Mouse (Mus musculus): ENCODE results near the gene Tpt1.
"Not testable (repeated sequence)": the region's sequence is repeated elsewhere in the genome, so short reads cannot be mapped to it uniquely, and the experiment has no call there.

The Tpt1 gene

DNA sequence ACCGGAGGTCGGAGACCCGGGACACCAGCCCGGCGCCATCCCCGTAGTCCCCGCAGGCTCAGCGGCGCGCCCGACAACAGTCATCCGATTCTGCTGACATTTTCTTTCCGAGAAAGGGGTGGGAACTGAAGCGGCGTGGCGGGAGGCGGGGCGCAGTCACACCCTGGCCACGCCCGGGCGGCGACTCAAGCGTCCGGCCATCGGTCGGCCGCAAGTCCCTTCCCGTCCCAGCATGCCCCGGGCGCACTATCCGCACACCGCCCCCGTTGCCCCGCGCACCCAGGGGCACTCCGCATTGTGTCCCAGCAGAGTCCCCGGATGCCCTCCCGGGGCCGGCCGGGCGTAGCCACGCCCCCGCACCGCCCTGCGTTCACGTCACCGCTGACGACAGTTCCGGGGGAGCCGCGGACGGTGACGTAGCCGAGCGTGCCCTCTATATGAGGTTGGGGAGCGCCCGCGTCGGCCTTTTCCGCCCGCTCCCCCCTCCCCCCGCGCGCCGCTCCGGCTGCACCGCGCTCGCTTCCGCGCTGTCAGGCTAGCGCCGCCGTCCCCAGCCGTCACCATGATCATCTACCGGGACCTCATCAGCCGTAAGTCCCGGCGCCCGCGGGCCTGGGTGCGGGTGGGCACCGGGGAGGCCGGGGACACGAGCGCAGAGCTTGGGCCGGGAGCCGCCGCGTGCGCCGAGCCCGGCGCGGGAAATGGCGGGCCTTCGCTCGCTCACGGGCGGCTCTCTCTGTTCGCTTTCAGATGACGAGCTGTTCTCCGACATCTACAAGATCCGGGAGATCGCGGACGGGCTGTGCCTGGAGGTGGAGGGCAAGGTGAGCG is at the start of gene Tpt1:
Gene Tpt1, plus strand, starts transcription at position 227 of the 831 bp plus-strand sequence.
- DNase-seq: peak; percentile 99

DNA sequence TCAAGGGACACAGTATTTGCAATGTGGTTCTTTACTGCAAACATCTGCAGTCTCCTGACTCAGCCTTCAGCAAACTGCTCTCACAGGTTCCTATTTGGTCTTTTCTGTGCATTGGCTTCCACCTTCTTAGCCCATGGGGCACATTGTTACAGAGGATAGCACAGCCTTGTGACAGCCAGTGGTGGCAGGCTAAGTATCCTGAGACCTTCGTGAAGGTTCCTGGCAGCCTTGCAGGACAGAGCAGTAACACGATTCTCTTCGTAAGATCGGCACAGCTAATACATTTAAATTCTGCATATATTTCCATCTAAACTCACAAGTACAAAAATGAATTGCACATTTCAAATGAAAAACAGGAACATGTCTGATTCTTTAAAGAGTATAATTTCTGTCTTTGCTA is 49.0 kb upstream of the Tpt1 start:
- DNase-seq: no peak

DNA sequence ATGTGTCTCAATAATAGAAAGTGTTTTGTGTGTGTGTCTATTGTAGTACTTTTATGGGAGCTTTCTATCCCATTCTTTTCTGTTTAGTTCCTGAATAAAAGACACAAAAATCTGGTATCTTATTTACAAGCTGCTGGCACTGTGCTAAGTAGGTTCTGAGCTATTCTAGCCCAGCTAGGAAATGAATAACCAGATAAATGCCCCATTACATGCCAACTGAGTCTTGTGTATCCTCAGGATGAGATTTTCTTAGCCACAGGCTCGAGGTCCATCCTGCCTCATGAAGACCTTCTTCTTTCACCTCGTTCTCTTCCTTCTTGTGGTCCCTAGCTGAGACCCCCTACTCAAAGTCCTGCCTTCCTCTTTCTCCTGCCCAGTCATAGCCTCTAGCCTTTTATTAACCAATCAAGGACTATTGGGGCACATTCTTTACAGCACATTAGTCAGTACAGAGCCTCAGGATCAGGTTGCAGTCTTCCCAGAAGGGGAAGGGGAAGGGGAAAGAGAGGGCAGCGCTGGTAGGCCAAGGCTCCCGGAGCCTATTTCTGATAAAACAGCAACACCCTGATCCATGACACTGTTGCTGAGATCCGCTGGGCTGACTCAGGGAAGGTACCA is 47.0 kb upstream of the Tpt1 start:
- no peak for DNase-seq

DNA sequence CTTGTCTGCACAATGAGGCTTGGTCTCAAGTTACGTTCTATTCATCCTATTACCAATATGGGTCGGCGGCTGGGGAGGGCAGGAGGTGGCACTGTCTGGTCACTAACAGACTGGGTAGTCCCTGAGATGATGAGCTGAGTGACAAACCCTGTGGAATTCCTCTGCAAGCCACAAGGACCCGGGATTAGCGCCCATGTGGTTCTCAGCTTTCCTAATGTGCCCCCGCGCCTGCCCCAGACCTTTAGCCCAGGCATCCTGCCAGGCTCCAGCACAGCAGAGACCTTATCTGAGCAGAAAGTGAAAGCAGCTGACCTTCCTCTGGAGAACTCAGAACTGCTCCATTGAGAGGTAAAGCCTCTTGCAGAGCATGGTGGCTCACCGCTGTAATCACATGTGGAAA is 37.1 kb upstream of the Tpt1 start:
- DNase-seq: no peak

DNA sequence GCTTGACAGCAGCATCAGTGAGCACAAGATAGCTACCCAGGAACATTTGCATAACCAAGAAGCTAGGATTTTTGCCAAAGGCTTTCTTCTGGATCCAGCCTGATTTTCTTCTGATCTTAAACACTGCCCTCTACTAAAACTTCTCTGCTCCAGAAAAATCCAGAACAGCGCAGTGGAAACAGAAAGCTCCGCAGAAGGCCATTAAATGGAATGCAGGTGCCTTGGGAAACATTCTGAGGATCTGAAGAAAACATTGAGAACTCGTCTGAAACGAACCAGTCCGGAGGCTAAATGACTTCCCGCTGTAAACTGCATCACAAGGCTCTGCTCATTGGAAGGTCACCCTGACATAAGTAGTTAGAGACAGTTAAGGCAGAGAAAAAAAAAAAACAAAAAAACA is 35.0 kb upstream of the Tpt1 start:
- no peak for DNase-seq

DNA sequence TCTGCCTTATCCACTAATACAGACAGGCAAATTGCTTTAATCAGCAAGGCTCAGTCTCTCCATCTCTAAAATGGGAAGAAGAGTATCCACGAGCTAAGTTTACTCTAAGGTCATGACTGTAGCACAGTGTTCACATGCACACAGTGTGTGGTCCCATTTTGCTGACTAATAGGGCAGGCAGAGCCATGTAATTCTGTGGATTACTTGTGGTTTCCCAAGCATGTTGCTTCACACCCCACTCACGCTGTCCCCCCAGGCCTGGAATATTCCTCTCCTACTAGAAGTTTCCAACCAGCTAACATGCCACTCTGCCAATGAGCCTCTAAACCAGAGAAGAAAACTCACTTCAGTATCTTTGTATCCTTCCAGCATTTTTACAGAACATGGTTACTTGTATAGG is 26.4 kb upstream of the Tpt1 start:
- DNase-seq: no peak

DNA sequence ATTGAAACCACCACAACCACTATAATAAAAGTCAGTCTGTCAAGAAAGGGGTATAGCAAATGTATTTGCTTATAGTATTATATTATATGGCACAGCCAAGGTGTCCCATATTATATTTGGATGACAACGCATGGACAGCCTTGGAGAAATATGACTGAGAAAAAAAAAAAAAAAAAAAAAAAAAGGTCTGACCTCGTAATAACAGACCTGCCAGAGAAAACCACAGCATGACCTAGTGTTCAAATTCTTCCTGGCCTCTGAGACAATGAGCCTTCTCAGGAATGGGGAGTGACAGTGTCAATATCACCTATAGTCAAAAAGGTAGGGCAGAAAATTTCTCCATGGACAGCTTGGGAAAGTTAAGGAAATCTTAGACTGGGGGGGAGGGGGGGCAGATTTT is 25.6 kb upstream of the Tpt1 start:
- DNase-seq: no peak

DNA sequence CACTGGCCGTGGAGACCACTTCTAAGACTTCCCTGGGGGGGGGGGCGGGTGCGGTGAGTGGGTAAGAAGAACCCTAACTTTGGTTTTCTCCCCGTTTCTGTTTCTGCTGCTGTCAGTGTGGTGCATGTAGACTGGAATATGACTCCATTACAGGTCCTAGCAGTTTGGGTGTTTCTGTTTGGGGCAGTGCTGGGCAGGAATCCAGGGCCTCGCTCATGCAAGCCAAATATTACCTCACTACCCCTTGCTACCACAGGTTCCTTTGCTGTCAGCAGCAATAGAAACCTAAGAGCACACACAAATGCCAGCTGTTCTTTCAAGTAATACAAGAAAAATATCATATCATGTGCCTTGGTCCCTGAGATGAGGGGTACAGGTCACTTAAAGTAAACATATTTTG is 24.9 kb upstream of the Tpt1 start:
- DNase-seq: peak; percentile 33 to 51

DNA sequence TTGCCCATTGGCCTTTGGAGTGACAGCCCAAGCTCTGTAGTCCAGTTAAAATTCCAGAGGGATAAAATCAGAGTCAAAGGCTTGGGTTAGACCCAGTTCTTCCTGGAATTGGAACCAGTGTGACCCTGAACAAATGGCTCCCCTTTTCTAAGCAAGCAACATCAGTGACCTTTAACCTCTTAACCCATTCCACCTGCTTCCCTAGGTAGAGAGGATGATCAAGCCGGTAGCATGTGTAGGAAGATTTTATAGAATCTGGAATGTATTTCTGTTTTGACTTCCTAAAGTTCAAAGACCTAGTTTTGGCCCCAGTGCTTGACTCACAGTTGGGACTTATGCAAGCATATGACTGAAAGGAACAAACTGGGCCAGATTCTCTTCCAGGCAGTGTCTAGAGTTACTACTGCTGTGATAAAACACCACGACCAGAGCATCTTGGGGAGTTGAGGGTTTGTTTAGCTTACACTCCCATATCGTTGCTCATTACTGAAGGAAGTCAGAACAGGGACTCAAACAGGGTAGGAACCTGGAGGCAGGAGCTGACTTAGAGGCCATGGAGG is 18.0 kb upstream of the Tpt1 start:
- no peak for DNase-seq

DNA sequence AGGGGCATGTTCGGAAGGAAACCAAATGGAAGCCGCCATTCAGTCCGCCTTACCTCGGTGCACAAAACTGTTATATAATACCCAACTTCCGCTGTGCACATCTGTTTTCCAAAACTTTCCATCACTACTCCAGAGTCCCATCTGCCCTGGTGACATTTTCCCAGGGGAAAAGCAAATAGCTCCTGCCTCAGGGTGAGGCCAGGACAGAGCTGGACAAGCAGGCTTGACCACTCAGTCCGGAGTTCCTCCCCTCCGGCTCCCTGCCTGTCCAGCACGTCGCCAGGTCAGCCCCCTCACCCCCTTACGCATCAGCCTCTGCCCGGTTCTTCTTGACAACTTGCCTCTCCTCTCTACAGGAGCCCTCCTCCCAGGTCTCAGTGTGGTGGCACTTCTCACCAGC is 16.7 kb upstream of the Tpt1 start:
- DNase-seq: no peak

DNA sequence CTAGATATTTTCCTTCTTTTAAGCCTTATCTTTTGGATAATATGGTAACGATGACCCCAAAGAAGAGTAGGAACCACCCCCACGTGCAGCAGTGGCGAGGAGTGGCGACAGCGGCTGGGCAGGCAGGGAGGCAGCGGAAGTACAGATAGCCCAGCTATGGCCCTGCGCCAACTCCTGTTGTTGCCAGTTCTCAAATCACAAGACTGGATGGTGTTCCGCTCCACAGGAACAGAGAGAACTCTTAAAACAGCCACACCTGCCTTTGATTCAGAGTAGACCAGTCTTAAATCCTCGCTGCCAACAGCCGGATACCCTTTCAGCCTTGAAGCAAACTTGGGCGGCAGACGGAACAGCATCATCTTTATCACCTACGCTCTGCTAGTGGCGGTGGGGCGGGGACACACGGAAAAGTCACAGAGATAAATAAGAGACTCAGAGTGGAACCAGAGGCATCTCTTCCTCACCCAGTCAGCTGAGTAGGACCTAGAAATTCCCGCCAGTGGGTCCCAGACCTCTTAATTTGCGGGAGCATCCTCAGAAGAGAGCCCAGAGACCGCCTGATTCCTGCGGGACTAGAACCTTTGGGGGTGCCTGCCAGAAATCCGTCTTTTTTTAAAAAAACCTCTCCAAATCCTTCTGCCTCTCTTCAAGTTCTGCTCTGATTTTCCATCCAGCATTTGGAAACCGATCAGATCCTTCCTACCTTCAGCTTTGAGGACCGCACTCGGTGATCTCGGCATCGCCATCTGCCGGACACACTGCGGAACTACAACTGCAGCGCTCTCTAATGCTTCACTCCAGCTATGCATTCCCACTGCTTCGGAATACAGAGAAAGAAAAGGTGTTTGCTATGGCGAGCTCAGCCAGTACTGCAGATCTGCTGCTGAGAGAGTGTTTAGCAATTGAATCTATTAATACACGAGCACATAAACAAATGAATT is 15.8 kb upstream of the Tpt1 start:
- peak; percentile 94 to 96 for DNase-seq

DNA sequence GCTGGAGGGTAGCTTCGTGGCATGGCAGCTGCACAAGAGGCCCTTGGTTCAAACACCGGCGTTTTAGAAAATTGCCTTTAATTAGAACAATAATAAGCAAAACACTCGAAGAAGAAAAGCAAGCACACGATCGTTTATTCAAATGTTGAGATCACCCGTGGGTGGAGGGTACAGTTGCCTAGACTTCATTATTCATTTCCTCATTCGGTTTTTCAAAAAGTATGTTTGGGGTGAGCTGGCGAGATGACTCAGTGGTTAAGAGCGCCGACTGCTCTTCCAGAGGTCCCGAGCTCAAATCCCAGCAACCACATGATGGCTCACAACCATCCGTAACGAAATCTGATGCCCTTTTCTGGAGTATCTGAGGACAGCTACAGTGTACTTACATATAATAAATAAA is 15.1 kb upstream of the Tpt1 start:
- DNase-seq: not testable (repeated sequence)

DNA sequence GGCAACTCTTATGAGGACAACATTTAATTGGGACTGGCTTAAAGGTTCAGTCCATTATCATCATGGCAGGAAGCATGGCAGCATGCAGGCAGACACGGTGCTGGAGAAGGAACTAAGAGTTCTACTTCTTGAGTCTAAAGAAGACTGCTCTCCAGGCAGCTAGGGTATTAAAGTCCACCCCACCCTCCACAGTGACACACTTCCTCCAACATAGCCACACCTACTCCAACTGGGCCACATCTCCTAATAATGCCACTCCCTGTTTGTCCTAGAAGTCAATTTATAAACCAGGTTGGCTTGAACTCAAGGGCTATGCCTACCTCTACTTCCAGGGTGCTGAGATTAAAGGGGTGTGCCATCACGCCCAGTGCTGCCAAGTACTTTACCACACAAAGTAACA is 12.9 kb upstream of the Tpt1 start:
- no peak for DNase-seq

DNA sequence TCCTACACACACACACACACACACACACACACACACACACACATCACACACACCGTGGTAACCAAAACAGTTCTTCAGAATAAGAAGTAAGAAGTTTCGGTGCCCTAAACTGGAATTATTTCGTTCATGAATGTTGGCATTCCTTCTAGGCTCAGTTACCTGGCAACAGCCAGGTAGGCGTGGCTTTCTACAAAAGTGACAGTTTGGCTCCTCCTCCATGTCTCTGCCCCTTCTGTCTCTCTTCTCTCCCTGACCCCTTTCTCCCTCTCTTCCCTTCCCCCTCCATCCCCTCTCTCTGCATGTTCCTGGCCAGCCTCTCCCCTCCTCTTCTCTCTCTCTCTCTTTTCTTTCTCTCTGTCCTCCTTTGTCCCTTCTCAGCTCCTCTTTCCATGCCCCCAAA is 11.9 kb upstream of the Tpt1 start:
- no peak for DNase-seq

DNA sequence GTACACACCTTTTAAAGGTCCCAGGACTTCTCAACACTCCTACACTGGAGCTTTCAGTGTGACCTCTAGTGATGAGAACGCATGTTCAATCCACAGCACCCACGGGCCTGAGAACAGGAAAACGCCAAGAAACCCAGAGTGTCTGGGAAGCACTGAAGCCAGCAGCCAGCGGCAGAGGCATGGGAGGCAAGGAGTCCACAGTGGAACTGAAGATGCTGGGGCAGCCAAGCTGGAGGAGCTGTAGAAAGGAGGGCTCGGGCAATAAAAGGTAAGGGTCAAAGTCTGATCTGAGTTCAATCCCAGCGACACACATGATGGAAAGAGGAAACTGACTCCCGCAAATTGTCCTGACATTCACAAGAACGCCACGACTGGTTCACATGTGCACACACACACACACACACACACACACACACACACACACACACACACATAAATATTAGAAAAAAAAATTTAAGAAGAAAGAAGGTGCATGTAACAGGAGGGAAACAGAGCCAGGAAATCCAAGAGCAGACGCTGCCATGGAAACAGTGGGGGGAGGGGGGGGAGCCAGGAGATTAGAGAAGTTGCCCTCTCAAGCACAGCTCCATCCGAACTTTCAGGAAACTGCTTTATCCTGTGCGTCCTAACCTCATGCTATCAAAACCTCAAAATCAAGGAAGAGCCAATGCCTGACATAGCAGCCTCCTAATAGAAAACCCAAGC is 11.2 kb upstream of the Tpt1 start:
- no peak for DNase-seq

DNA sequence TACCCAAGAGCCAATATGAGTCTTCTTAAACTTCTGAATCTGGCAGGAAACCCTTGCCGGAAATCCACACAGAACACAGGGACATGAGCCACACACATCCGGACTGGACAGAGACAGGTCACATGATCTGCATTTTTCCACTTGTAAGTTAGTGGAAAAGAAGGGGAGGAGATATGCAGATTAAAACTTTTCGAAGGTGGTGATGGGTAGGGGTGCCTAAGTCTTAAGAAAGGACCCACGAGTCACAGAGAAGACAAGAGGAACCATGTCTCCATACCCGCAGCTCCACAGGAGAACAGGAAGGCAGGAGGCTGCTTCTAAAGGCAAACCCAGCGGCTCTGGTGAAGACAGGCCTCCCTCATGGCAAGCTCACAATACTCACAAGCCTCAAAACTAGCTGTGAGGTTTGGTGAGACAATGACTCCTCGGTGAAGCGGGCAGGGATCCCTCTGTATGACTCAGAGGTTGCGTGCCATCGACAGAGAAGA is 10.6 kb upstream of the Tpt1 start:
- peak in 1 of 2 experiments; percentile 26 for DNase-seq

DNA sequence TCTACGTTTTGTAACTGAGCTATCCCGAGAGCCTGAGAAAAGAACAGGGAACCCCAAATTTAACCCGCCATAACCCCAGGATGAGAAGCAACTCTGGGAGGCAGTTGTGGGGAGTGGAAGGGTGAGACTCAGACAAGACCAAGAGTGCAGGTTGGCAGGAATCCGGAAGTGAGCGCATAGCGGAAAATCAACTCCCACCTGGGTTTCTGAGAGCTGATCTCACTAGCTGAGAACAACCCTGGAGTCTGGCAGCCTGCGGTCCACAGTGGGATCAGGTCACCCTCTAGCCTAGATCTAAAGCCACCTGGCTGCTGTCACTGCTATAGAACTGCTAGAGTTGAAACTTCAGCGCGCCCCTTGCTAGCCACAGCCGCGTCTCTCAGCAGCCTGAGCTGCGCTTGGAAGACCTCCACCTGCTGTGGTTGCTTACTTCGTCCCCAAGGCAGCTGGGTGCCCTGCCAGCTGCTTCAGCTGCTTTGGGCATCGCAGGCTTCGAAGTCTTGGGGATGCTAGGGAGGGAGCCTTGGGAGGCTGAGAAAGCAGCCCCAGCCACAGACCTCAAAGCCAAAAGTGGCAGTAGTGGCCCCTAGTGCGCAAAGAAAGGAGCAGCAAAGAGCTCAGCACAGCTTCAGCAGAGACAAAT is 10.0 kb upstream of the Tpt1 start:
- DNase-seq: peak; percentile 48 to 55

DNA sequence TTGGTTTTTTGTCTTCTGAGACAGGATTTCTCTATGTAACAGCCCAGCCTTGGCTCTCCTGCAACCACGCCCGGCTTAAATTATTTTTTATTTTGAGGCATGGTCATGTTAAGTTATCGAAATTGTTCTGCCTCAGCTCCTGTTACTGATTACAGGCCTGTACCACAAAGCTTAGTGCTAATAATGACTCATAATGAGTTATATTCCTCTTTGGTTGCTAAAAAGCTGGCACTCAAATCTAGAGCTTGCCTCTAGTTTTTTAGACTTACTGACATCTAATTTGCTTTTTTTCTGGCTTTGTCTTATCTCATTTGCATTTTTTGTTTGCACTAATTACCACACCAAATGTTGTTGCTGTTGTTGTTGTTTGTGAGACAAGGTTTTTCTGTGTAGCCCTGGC is 8.3 kb upstream of the Tpt1 start:
- no peak for DNase-seq

DNA sequence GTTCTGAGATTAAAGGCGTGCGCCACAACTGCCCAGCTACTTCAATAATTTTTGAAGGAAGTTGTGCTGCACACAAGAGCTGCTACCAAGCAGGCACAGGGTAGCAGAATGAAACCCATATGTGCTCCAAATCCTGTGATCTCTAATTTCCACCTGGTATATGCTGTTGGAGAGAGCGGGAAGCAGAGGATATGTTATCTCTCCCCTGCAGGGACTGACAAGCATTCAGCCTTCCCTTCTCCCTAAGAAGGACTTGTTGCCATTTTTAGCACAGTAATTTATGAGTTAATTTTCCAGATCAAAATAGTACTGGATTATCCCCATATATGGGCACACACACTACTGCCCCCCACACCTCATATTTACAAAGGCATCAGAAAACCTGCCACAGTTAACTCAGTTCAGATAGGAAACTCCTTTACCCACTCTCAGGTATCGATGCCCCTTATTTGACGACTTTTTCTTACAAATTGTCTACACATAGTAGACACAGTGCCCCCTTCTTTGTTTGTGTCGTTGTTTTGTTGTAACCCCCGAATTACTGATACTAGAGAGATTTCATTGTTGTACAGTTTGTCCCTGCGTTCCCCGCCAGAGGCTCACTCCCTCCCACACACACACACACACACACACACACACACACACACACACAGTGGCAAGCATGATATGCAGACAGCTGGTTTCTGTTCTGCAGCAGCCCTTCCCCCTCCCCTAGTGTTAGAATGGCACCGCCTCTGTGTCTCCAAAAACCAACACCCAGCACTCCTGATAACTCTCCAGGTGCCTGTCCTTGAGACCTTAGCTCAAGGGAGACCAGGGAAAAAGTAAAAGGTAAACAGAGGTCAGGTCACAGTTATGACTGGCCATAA is 7.6 kb upstream of the Tpt1 start:
- DNase-seq: no peak

DNA sequence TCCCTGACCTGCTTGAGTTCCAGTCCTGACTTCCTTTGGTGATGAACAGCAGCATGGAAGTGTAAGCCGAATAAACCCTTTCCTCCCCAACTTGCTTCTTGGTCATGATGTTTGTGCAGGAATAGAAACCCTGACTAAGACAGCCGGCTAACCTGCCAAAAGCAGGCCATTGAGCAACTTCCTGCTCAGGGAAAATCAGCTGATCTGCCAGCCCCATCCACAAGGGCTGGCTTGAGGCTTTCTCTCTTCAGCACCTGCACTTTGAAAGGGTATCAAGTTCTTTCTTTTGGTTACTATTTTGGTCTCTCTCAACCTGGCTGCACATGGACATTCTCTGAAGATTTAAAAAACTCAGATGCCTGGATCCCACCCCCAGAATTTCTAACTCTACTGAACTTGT is 3.1 kb upstream of the Tpt1 start:
- not testable (repeated sequence) for DNase-seq
